Mouse (Mus musculus) cerebellum, adult 2 months (tissue): ENCODE measurements around the gene Foxf2. TPM values are rescaled to one million over a fixed set of nuclear protein-coding genes. Genes with fewer than 3 reads are reported as not detected.

ENCODE experiments used
- DNase-seq, 2 experiments: peaks; one replicate each; pipeline ENCODE4 v3.0.0; 2021
- H3K27ac ChIP-seq: fragments of 200-500 bp; 2 replicates; pipeline ENCODE4 v1.5.1; 2012; ENCODE audit warnings: low read length, control low read depth, inconsistent platforms; ENCODE audit not compliant: insufficient read depth
- H3K27me3 ChIP-seq: fragments of 200-500 bp; 2 replicates; pipeline ENCODE4 v1.6.1; 2012; ENCODE audit warnings: inconsistent platforms, mild to moderate bottlenecking, low read length, moderate library complexity; ENCODE audit not compliant: control insufficient read depth, insufficient read depth
- H3K4me1 ChIP-seq: fragments of 200-500 bp; 2 replicates; pipeline ENCODE4 v1.6.1; 2011; ENCODE audit warnings: low read length; ENCODE audit not compliant: control insufficient read depth, insufficient read depth
- H3K4me3 ChIP-seq: fragments of 200-500 bp; replicated peaks from 2 replicates; pipeline ENCODE3; 2011; ENCODE audit warnings: mild to moderate bottlenecking, low read depth, low read length, control low read depth; ENCODE audit not compliant: insufficient read depth
- CTCF ChIP-seq: fragments of 200-500 bp; IDR thresholded peaks from 2 replicates; pipeline ENCODE4 v1.5.1; 2011; ENCODE audit warnings: low read depth, mild to moderate bottlenecking, control low read depth, low read length, moderate library complexity, borderline replicate concordance; ENCODE audit not compliant: insufficient read depth
- POLR2A ChIP-seq: fragments of 200-500 bp; IDR thresholded peaks from 2 replicates; pipeline ENCODE4 v1.6.1; 2011; ENCODE audit warnings: low read length, control low read depth, borderline replicate concordance; ENCODE audit not compliant: insufficient read depth
- WGBS: fragments of 180-500 bp; shearing (Covaris S2); methylation state at CpG from one replicate; pipeline ENCODE4 v1.1.7; 2018; 5-methylcytosine and 5-hydroxymethylcytosine counted together
- polyA plus RNA-seq: library from polyadenylated mRNA; depleted of rRNA; stranded (reverse); fragments of >200 nt; gene quantifications from 2 replicates; pipeline ENCODE4 v1.2.3, GENCODE M21; 2012

Gene Foxf2
- polyA plus RNA-seq, 1 experiment: 5.3 TPM

GRCm38 (mm10) chr13:31633259-31633658 is 7.6 kb downstream of the Foxf2 start:
- Histone ChIP-seq H3K27me3 (no peaks in the 10 kb centered on the region; the same call in 1 of the 2 replicates), H3K4me1 (no peaks in the 10 kb centered on the region)

DNA sequence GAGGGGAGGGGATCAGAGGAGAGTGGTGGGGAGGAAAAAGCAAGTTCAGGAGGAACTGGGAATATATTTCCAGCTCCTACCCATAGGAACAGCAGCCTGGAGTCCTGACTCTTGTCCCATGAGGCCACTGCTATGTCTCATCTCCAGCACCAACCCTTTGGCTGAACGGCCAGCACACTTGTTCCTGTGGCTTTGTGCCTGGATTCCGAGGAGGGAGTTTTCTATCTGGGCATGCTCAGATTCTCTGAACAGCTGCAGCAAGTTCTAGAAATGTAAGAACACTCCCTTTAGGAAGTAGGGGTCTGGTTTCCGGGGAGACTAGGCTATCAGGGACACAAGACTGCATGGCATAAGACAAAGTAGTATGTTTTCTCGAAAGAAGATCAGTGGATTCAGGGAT is 9.9 kb downstream of the Foxf2 start:
- Histone ChIP-seq H3K27me3 (no peaks in the 10 kb centered on the region; the same call in 1 of the 2 replicates), H3K4me3 (no peak overlapping the region), H3K4me1 (no peaks in the 10 kb centered on the region), H3K27ac (no peak overlapping the region)
- 49% methylated on average over 4 of the region's 4 CpGs for WGBS
- TF ChIP-seq POLR2A (no peak), CTCF (no peak)
- no peak for DNase-seq

More at GRCm38 (mm10) chr13:31633259-31633658, 7.6 kb downstream of the Foxf2 start:
- no peak overlapping the region for H3K4me3 ChIP-seq
- TF ChIP-seq CTCF (no peak), POLR2A (no peak)
- no peak overlapping the region for H3K27ac ChIP-seq
- WGBS: 91% methylated on average over 4 of the region's 4 CpGs
- no peak for DNase-seq

DNA sequence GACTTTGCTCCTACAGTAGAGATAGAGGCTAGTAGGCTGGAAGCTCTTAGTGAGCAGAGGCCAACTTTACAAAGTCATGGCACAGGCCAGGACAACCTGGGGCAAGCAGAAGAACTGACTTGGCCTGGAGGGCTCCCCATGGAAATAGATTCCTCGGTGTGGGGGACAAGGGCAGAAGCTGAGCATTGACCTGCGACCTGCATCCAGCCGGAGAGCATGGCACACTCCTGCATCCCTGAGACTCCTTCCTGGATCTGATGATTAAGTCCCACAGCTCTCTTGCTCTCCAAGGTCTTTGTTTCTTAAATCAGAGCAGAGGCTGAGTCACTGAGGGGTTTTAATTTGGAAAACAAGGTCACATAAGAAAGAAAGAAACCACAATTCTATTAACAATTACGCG is 15.9 kb downstream of the Foxf2 start:
- no peak overlapping the region for H3K27ac ChIP-seq
- WGBS: 81% methylated on average over 5 of the region's 5 CpGs
- H3K4me1 ChIP-seq: no peaks in the 10 kb centered on the region
- H3K27me3 ChIP-seq: no peaks in the 10 kb centered on the region
- no peak overlapping the region for H3K4me3 ChIP-seq
- TF ChIP-seq POLR2A: no peak
- TF ChIP-seq CTCF: no peak
- DNase-seq: no peak

DNA sequence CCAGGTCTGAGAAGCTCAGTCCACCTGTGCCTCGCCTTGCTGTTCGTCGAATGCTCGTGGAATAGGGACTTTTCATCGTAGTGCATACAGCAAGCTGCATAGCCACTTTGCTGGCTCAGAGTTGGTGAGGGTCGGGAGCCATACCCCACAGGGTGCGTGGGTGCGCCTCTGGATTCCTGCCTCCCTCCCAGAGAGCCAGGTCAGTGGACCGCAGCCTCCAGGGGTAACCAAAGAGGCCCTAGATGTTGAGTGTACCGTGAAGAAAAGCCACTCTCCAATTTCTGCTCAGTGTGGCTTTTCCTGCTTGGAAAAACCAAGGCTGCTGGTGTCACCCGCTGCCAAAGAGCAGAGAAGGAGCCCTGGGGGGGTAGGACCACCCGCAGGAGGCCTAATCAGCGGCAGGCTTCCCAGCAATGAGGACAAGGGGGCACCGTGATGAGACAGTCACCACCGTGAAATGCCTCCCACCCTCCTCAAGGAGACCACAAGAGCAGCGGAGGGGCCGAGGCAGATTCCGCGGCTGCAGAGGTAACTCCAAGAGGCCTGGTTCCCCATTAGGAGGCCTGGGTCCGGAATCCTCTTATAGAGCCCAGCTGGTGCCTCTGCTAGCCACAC is 26.6 kb downstream of the Foxf2 start:
- Histone ChIP-seq H3K27ac (no peak overlapping the region), H3K4me1 (no peaks in the 10 kb centered on the region), H3K4me3 (no peak overlapping the region), H3K27me3 (no peaks in the 10 kb centered on the region)
- no peak for DNase-seq
- TF ChIP-seq POLR2A (no peak), CTCF (no peak)
- WGBS: 75% methylated on average over 20 of the region's 20 CpGs

- H3K4me3 ChIP-seq: no peak overlapping the region
- TF ChIP-seq CTCF: no peak
- TF ChIP-seq POLR2A: no peak
- H3K27me3 ChIP-seq: no peaks in the 10 kb centered on the region
- 62% methylated on average over 4 of the region's 4 CpGs for WGBS
- DNase-seq: no peak
- H3K4me1 ChIP-seq: no peaks in the 10 kb centered on the region
- no peak overlapping the region for H3K27ac ChIP-seq
Observed at GRCm38 (mm10) chr13:31656249-31656648, 30.6 kb downstream of the Foxf2 start.

DNA sequence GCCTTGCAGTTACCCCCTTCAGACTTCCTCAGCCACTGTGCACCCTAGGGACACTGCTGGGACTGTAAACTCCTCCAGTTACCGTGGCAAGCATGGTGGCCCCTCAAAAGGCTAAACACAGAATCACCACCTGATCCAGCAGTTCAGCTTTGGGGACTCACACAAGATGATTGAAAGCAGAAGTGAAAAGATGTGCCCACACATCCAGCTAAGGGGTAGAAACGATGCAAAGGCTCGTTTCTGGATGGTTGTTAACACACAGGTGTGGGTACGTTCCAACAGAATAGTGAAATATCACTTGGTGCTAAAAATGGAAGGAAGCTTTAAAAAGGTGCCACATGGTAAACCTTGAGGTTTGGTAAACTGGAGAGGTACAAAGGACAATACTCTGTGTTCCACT is 32.6 kb downstream of the Foxf2 start:
- WGBS: 84% methylated on average over 4 of the region's 4 CpGs
- Histone ChIP-seq H3K27me3 (no peaks in the 10 kb centered on the region), H3K4me1 (no peaks in the 10 kb centered on the region), H3K4me3 (no peak overlapping the region), H3K27ac (no peak overlapping the region)
- no peak for DNase-seq
- TF ChIP-seq POLR2A: no peak

DNA sequence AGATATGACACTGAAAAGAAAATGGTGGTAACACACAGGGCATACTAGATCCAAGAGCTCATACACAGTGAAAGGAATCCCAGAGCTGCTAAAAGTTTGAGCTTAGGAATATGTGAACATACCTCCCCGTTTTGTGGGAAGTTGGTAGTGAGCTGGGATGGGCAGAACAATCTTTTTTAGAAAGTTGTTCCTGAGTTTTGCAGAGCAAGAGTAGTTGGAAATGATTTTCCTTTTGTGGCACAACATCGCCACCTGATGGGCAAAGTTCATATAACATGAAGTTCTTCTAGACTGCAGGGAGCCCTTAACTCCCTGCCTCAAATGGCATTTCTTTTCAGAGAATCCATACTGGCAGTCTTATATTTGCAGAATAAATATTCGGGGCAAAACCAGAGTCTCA is 33.3 kb downstream of the Foxf2 start:
- TF ChIP-seq POLR2A (no peak), CTCF (no peak)
- H3K4me1 ChIP-seq: no peaks in the 10 kb centered on the region
- no peaks in the 10 kb centered on the region for H3K27me3 ChIP-seq
- DNase-seq: peak; percentile 9 to 31
- no peak overlapping the region for H3K4me3 ChIP-seq
- no peak overlapping the region for H3K27ac ChIP-seq
- WGBS: 4% methylated on average over 3 of the region's 3 CpGs

DNA sequence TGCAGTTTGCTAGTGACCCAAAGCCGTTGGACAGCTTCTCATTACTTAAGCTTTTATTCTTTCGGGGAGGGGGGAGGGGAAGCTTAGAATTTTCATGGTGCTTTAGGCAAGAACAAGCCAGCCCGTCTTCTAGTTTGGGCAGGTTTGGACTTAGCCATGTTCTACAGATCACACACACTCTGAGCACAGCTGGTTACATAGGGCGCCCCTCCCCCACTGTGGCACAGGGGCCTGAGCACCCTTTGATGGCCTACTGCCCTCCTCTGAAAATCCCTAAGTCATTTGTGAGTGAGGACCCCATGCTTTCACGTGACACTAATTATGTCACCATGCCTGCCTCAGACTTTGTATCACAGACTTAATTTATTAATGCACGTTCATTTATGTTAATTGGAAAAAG is 35.6 kb downstream of the Foxf2 start:
- no peak for DNase-seq
- H3K4me1 ChIP-seq: no peaks in the 10 kb centered on the region
- TF ChIP-seq CTCF: no peak
- TF ChIP-seq POLR2A: no peak
- no peak overlapping the region for H3K27ac ChIP-seq
- H3K4me3 ChIP-seq: no peak overlapping the region
- no peaks in the 10 kb centered on the region for H3K27me3 ChIP-seq
- WGBS: 44% methylated on average over 6 of the region's 6 CpGs
